Mouse (Mus musculus) layer of hippocampus, adult 8-10 months (tissue): ENCODE results near the gene Zic5. TPM values are rescaled to one million over a fixed set of nuclear protein-coding genes. Genes with fewer than 3 reads are reported as not detected.

ENCODE experiments used
- DNase-seq, 2 experiments: peaks; one replicate each; pipeline ENCODE4 v3.0.0; 2022; ENCODE audit warnings: low spot score in 2 of 2
- total RNA-seq, 4 experiments: library from RNA; stranded (reverse); gene quantifications; 2 replicates each; pipeline ENCODE4 v1.2.4; 2022

Gene Zic5
- total RNA-seq, 4 experiments from 2014 or later, result 2.6 to 6.1 (median 4.2) TPM

- no peak for DNase-seq
Observed at GRCm38 (mm10) chr14:122436850-122437249, 28.6 kb downstream of the Zic5 start.

DNA sequence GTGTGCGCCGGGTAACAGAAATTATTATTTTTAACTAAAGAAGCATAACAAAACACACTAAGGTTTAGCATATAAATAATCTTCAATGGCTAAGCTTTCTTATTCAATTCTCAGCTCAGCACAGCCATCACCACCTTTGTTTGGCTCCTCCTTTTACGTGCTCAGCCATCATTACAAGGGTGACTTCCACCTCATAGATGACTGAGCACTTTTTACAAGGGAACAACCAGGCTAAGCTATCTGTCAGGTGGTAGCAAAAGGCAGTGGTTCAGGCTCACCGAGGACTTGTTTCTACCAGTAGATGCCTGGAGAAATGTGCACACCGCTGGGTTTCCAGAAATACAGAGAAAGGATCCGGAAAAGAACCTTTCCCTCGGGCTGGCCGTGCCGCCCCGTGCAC is 31.4 kb downstream of the Zic5 start:
- DNase-seq, result no peak

- no peak for DNase-seq
Observed at GRCm38 (mm10) chr14:122432558-122432957, 32.9 kb downstream of the Zic5 start.

GRCm38 (mm10) chr14:122427654-122428053 is 37.8 kb downstream of the Zic5 start:
- no peak for DNase-seq

DNA sequence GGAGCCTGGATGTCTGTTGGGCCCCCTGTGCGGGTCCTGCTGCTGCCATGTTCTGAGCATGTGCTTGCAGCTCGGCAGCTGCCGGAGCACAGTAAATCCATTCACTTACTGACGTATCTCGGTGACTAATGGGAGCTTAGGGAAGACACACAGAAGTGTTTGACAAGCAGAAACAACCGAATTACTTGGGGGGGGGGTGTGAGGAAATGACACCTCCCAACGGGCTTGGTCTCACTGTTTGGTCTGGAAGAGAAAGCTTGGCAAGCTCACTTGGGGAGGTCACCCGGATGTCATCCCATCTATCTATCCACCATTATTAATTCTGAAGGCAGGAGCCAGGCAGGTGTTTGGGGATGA is 38.3 kb downstream of the Zic5 start:
- no peak for DNase-seq

GRCm38 (mm10) chr14:122426529-122427203 is 38.8 kb downstream of the Zic5 start:
- no peak for DNase-seq

DNA sequence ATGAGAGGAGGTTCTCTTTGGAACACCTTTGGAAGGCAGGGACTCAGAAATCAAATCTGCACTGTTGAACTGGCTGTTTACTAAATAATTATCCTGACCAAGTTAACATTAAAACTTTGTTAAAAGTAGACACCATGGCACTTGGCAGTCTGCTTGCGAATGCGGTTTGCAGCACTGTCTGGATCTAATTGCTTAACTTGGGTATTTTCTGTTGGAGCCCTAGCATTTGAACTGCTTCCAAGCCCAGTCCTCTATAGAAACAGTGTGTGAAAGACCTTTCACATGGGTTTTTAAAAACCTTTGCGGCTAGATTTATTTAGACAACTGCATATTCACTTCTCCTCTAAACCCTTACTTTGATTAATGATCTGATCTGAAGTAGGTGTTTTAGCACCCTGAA is 41.0 kb downstream of the Zic5 start:
- DNase-seq, result no peak

GRCm38 (mm10) chr14:122416166-122416771 is 49.2 kb downstream of the Zic5 start:
- no peak for DNase-seq

- DNase-seq, result no peak
Observed at GRCm38 (mm10) chr14:122414786-122415185, 50.7 kb downstream of the Zic5 start.

GRCm38 (mm10) chr14:122413542-122413928 is 51.9 kb downstream of the Zic5 start:
- no peak for DNase-seq

DNA sequence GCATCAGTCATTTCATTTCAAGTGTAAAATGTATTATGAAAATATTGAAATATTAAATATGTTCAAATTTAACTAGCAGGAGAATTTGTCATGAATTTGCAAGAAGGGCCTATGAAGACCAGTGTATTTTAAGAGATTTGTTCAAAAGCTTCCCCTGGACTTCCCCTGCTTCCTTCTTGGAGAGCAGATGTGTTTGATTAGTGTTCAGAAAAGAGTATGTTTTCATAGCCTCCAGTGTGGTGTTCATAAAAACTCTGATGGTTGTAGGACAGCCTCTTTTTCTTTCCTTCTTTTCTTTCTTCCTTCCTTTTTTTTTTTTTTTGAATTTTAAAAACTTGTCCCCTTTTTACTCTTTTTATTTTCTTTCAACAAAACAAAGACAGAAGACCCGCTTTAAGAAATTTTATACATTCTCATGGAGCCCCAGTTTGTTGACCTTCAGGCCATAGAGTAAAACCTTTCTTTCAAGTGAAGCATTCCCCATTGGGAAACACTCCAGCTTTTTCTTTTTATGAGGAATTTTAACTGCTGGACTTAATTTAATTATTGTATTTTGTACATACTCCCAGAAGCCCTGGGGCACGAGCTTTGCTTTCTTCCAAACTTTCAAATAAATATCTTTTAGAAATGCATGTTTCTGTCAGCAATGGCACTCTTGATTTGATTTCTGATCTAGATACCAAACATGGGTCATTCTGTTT is 52.5 kb downstream of the Zic5 start:
- no peak for DNase-seq

Other genes with a start within 250 kb of the Zic5 start
- gene Gm5089, start 14.6 kb downstream of the Zic5 start, total RNA-seq, result under 1 TPM; 0.32 to 0.92 (median 0.55) TPM
- 10 to 100 TPM; 15.0 to 20.8 (median 18.6) TPM for gene Zic2, start 9.8 kb upstream of the Zic5 start, total RNA-seq
- under 1 TPM in 1 of 4 experiments, not detected in 3; 0.51 TPM for gene Gm10837, start 24.9 kb upstream of the Zic5 start, total RNA-seq
- gene Pcca, start 68.6 kb upstream of the Zic5 start, total RNA-seq, result 10 to 100 TPM; 37.4 to 44.9 (median 44.0) TPM